Mouse (Mus musculus) brain, embryonic 14.5 days (tissue): ENCODE results near the gene Rab6a.

ENCODE experiments used
- CTCF ChIP-seq: fragments of 200-500 bp; IDR thresholded peaks from 2 replicates; pipeline ENCODE4 v1.5.1; 2012; ENCODE audit warnings: inconsistent platforms, mild to moderate bottlenecking, moderate library complexity, borderline replicate concordance; ENCODE audit not compliant: insufficient read depth, insufficient read length; ENCODE audit errors: extremely low read depth
- POLR2A ChIP-seq: fragments of 200-500 bp; IDR thresholded peaks from 2 replicates; pipeline ENCODE4 v1.6.1; 2012; ENCODE audit warnings: mild to moderate bottlenecking, inconsistent platforms, borderline replicate concordance; ENCODE audit not compliant: poor library complexity, insufficient read depth, insufficient read length, severe bottlenecking; ENCODE audit errors: extremely low read depth

DNA sequence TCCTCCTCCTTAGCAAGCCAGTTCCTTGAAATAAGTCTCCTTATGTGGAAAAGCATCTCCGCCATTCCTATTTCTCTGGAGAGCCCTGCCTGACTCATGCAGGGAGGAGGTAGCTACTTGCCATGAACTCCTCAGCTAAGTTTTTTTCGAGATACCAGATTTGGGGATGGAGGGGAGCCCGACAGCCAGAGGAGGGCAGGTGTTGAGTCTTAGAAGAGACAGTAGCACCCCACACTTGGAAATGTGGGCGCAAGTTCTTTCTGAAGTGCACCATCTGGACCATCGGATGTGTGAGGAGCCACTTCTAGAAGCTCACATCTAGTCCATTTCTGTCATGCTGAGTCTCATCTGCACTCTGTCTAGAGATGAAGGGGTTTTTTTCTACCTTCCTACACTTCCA, 63.4 kb downstream of the Rab6a start:
- no peak for TF ChIP-seq CTCF
- no peak for TF ChIP-seq POLR2A
